Mouse (Mus musculus) effector memory CD4-positive, alpha-beta T cell, adult 5 months (primary cell): ENCODE results near the gene Olfr739. TPM values are rescaled to one million over a fixed set of nuclear protein-coding genes. Genes with fewer than 3 reads are reported as not detected.

Experiments
- polyA plus RNA-seq: library from polyadenylated mRNA; unstranded; fragments of 100-300 nt; shearing (Covaris generic); gene quantifications from one replicate; pipeline ENCODE4 v1.2.1, GENCODE M21; 2017

Gene Olfr739
- polyA plus RNA-seq, result not detected

DNA sequence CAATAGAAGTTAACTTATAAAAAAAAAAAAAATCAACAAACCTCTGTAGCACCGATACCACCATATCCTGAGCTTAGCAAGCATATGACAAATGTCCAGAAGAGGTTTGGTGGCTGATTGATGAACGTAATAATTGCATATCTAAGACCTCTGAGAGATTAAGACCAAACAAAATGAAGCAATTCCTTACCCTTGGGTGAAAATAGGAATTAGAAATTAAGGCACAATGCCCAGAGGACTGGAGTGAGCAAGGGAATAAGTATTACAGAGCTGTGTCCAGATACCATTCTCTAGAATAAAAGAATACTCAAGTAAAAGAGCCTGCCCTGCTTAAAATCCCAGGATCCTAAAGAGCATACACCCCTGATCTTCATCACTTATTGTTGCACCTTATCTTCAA is at the start of gene Olfr739:
TSS of gene Olfr739 (plus strand) at position 301 of the 400 bp plus-strand sequence.

DNA sequence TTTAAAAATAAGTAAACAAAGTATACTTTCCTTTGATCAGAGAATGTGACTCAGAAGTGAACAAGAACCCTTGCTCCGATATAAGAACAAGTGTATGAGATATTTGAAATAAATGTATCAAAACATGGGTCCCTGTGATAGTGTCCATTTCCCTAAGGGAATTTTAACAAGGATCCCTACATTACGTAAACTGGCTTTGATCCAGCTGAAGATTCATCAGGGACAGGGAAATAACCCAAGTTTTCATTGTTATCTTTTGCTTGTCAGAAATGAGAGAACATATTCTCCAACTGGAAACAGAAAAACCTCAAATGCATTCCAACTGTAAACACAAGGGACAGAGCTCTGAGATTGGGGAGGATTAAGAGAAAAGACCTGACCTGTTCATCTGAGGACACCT is 37.6 kb upstream of the Olfr739 start, which contains the start of gene Olfr736:
TSS of gene Olfr736 (plus strand) at position 301 of the 400 bp plus-strand sequence.

DNA sequence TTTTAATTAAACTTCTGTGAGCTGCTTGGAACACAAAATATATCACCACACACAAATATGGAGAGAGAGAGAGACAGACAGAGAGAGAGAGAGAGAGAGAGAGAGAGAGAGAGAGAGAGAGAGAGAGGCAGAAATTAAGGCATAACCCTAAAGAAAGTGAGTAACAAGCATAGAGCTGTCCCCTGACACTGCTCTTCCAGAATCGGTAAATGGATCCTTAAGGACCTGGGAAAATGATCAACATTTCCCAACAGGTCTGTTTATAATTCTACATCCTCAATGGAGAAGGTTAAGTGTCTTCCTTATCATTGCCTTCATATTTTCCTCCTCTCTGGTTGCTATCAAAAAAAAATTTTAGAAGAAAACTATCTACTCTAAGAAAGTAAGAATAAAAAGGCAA is 11.2 kb upstream of the Olfr739 start, which contains the start of gene Olfr738:
TSS of gene Olfr738 (plus strand) at position 301 of the 400 bp plus-strand sequence.

DNA sequence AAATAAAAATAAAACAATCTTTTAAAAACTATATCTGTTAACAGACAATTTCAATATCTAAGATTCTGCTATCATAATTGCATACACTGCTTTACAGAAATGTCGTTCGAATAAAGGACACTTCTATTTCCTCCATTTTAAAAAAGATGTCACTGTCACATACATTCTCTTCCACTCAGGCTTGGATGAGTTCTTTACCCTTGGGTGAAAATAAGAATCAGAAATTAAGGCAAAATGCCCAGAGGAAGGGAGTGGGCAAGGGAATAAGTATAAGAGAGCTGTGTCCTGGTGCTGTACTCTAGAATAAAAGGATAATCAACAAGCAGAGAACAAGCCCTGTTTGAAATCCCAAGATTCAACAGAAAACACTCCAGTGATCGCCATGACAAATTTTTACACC is 26.8 kb downstream of the Olfr739 start, which contains the start of gene Olfr740:
TSS of gene Olfr740 (plus strand) at position 301 of the 400 bp plus-strand sequence.

DNA sequence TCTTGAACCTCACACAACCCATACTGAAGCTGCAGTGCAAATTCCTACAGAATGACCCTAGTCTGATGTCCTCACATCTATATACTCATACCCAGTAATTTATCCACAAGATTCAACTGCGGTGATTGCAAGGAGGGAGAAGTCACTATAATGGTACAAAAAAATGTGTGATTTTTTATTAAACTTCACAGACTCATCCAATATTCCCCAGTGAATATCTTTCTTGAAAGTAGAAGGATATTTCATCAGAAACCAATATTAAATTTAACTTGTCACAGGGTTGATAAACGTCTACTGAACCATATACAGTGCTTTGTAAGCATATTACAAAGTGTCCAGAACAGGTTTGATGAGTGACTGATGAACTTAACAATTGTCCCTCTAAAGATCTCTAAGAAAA is 54.0 kb downstream of the Olfr739 start, which contains the start of gene Olfr741:
TSS of gene Olfr741 (plus strand) at position 301 of the 400 bp plus-strand sequence.

Other genes with a start within 250 kb of the Olfr739 start
- gene Olfr730, start 230.4 kb upstream of the Olfr739 start, polyA plus RNA-seq, result not detected
- not detected for gene Olfr731, start 176.8 kb upstream of the Olfr739 start, polyA plus RNA-seq
- gene Olfr732, start 134.4 kb upstream of the Olfr739 start, polyA plus RNA-seq, result 0.16 TPM
- gene Olfr733, start 117.1 kb upstream of the Olfr739 start, polyA plus RNA-seq, result not detected
- not detected for gene Olfr734, start 91.9 kb upstream of the Olfr739 start, polyA plus RNA-seq
- not detected for gene Olfr735, start 69.8 kb upstream of the Olfr739 start, polyA plus RNA-seq
- not detected for gene Tlr11, start 60.7 kb upstream of the Olfr739 start, polyA plus RNA-seq
- gene Olfr736, start 37.5 kb upstream of the Olfr739 start, polyA plus RNA-seq, result not detected
- gene Olfr738, start 11.1 kb upstream of the Olfr739 start, polyA plus RNA-seq, result not detected
- gene Olfr740, start 26.9 kb downstream of the Olfr739 start, polyA plus RNA-seq, result not detected
- gene Olfr741, start 54.1 kb downstream of the Olfr739 start, polyA plus RNA-seq, result not detected
- not detected for gene Olfr742, start 85.0 kb downstream of the Olfr739 start, polyA plus RNA-seq
- not detected for gene Olfr743, start 103.2 kb downstream of the Olfr739 start, polyA plus RNA-seq
- gene Olfr744, start 196.3 kb downstream of the Olfr739 start, polyA plus RNA-seq, result not detected
- not detected for gene Olfr745, start 220.8 kb downstream of the Olfr739 start, polyA plus RNA-seq
- not detected for gene Olfr746, start 228.5 kb downstream of the Olfr739 start, polyA plus RNA-seq